Mouse (Mus musculus): ENCODE data around the gene Slc48a1. TPM values are rescaled to one million over a fixed set of nuclear protein-coding genes. Genes with fewer than 3 reads are reported as not detected.
A peak's percentile ranks its signal among the peaks of the same experiment; 100 is the strongest.

Gene Slc48a1
- polyA plus RNA-seq, 1 experiment from 2014 or later = 24.3 TPM

GRCm38 (mm10) chr15:97749841-97750240 is 28.5 kb upstream of the Slc48a1 start:
- no peak overlapping the region for H3K9ac ChIP-seq (ENCODE audit: low read depth, low read length)
- no peak overlapping the region for H3K4me3 ChIP-seq (ENCODE audit: low read depth, low read length)
- no peaks in the 10 kb centered on the region for H3K27me3 ChIP-seq (replicated peaks; ENCODE audit: control insufficient read depth, insufficient read depth, low read length)
- H3K36me3 ChIP-seq (ENCODE audit: control insufficient read depth, insufficient read depth) = no peaks in the 10 kb centered on the region
- no peak overlapping the region for H3K4me2 ChIP-seq (replicated peaks; ENCODE audit: low read depth)
- 84% methylated on average over 13 of the region's 13 CpGs for whole genome bisulfite sequencing
- H3K27ac ChIP-seq (ENCODE audit: low read depth, low read length) = no peak overlapping the region
- H3K4me1 ChIP-seq (replicated peaks; ENCODE audit: control insufficient read depth, insufficient read depth, low read length) = no peaks in the 10 kb centered on the region
- ATAC-seq = no peak
- TF ChIP-seq CTCF (IDR thresholded peaks at IDR 0.05; ENCODE audit: low read depth) = no peak
- H3K9me3 ChIP-seq (ENCODE audit: control insufficient read depth) = no peaks in the 10 kb centered on the region

- no peak overlapping the region for H3K4me2 ChIP-seq (replicated peaks; ENCODE audit: low read depth)
Measured at GRCm38 (mm10) chr15:97750697-97751096, 27.6 kb upstream of the Slc48a1 start.

GRCm38 (mm10) chr15:97751676-97752075 is 26.6 kb upstream of the Slc48a1 start:
- Histone ChIP-seq H3K9ac (ENCODE audit: low read depth, low read length) (no peak overlapping the region), H3K27me3 (replicated peaks; ENCODE audit: control insufficient read depth, insufficient read depth, low read length) (no peaks in the 10 kb centered on the region), H3K36me3 (ENCODE audit: control insufficient read depth, insufficient read depth) (no peaks in the 10 kb centered on the region), H3K4me1 (replicated peaks; ENCODE audit: control insufficient read depth, insufficient read depth, low read length) (no peaks in the 10 kb centered on the region), H3K4me2 (replicated peaks; ENCODE audit: low read depth) (no peak overlapping the region), H3K27ac (ENCODE audit: low read depth, low read length) (no peak overlapping the region), H3K4me3 (ENCODE audit: low read depth, low read length) (no peak overlapping the region), H3K9me3 (ENCODE audit: control insufficient read depth) (no peaks in the 10 kb centered on the region)
- no peak for ATAC-seq
- WGBS = 81% methylated on average over 2 of the region's 2 CpGs
- peak; percentile 71 for TF ChIP-seq CTCF (IDR thresholded peaks at IDR 0.05; ENCODE audit: low read depth)

More at GRCm38 (mm10) chr15:97750697-97751096, 27.6 kb upstream of the Slc48a1 start:
- no peak overlapping the region for H3K9ac ChIP-seq (ENCODE audit: low read depth, low read length)
- H3K9me3 ChIP-seq (ENCODE audit: control insufficient read depth) = no peaks in the 10 kb centered on the region
- H3K4me3 ChIP-seq (ENCODE audit: low read depth, low read length) = no peak overlapping the region
- TF ChIP-seq CTCF (IDR thresholded peaks at IDR 0.05; ENCODE audit: low read depth) = no peak
- no peaks in the 10 kb centered on the region for H3K27me3 ChIP-seq (replicated peaks; ENCODE audit: control insufficient read depth, insufficient read depth, low read length)
- no peaks in the 10 kb centered on the region for H3K4me1 ChIP-seq (replicated peaks; ENCODE audit: control insufficient read depth, insufficient read depth, low read length)
- H3K27ac ChIP-seq (ENCODE audit: low read depth, low read length) = no peak overlapping the region
- H3K36me3 ChIP-seq (ENCODE audit: control insufficient read depth, insufficient read depth) = no peaks in the 10 kb centered on the region
- 23% methylated on average over 12 of the region's 12 CpGs for WGBS
- no peak for ATAC-seq

- H3K27ac ChIP-seq (ENCODE audit: low read depth, low read length) = no peak overlapping the region
- 83% methylated on average over 5 of the region's 5 CpGs for WGBS
- no peaks in the 10 kb centered on the region for H3K36me3 ChIP-seq (ENCODE audit: control insufficient read depth, insufficient read depth)
- no peak for ATAC-seq
- H3K4me3 ChIP-seq (ENCODE audit: low read depth, low read length) = no peak overlapping the region
- no peak overlapping the region for H3K9ac ChIP-seq (ENCODE audit: low read depth, low read length)
- no peaks in the 10 kb centered on the region for H3K27me3 ChIP-seq (replicated peaks; ENCODE audit: control insufficient read depth, insufficient read depth, low read length)
- H3K4me2 ChIP-seq (replicated peaks; ENCODE audit: low read depth) = no peak overlapping the region
- no peaks in the 10 kb centered on the region for H3K9me3 ChIP-seq (ENCODE audit: control insufficient read depth)
- H3K4me1 ChIP-seq (replicated peaks; ENCODE audit: control insufficient read depth, insufficient read depth, low read length) = no peaks in the 10 kb centered on the region
- TF ChIP-seq CTCF (IDR thresholded peaks at IDR 0.05; ENCODE audit: low read depth) = no peak
Measured at GRCm38 (mm10) chr15:97752491-97752890, 25.8 kb upstream of the Slc48a1 start.

- TF ChIP-seq CTCF (IDR thresholded peaks at IDR 0.05; ENCODE audit: low read depth) = no peak
- Histone ChIP-seq H3K27me3 (replicated peaks; ENCODE audit: control insufficient read depth, insufficient read depth, low read length) (no peaks in the 10 kb centered on the region), H3K4me1 (replicated peaks; ENCODE audit: control insufficient read depth, insufficient read depth, low read length) (no peaks in the 10 kb centered on the region), H3K36me3 (ENCODE audit: control insufficient read depth, insufficient read depth) (no peaks in the 10 kb centered on the region), H3K9ac (ENCODE audit: low read depth, low read length) (no peak overlapping the region), H3K4me2 (replicated peaks; ENCODE audit: low read depth) (no peak overlapping the region), H3K4me3 (ENCODE audit: low read depth, low read length) (no peak overlapping the region), H3K9me3 (ENCODE audit: control insufficient read depth) (no peaks in the 10 kb centered on the region), H3K27ac (ENCODE audit: low read depth, low read length) (no peak overlapping the region)
- no peak for ATAC-seq
- WGBS = 49% methylated on average over 6 of the region's 6 CpGs
Measured at GRCm38 (mm10) chr15:97754476-97754875, 23.8 kb upstream of the Slc48a1 start.

- no peaks in the 10 kb centered on the region for H3K4me1 ChIP-seq (replicated peaks; ENCODE audit: control insufficient read depth, insufficient read depth, low read length)
- ATAC-seq = no peak
- H3K9me3 ChIP-seq (ENCODE audit: control insufficient read depth) = no peaks in the 10 kb centered on the region
- H3K27me3 ChIP-seq (replicated peaks; ENCODE audit: control insufficient read depth, insufficient read depth, low read length) = no peaks in the 10 kb centered on the region
- H3K27ac ChIP-seq (ENCODE audit: low read depth, low read length) = no peak overlapping the region
- H3K9ac ChIP-seq (ENCODE audit: low read depth, low read length) = no peak overlapping the region
- no peak overlapping the region for H3K4me2 ChIP-seq (replicated peaks; ENCODE audit: low read depth)
- 58% methylated on average over 8 of the region's 8 CpGs for WGBS
- no peaks in the 10 kb centered on the region for H3K36me3 ChIP-seq (ENCODE audit: control insufficient read depth, insufficient read depth)
- no peak overlapping the region for H3K4me3 ChIP-seq (ENCODE audit: low read depth, low read length)
- TF ChIP-seq CTCF (IDR thresholded peaks at IDR 0.05; ENCODE audit: low read depth) = no peak
Measured at GRCm38 (mm10) chr15:97755361-97755760, 23.0 kb upstream of the Slc48a1 start.

GRCm38 (mm10) chr15:97760006-97760405 is 18.3 kb upstream of the Slc48a1 start:
- Histone ChIP-seq H3K27ac (ENCODE audit: low read depth, low read length) (no peak overlapping the region), H3K27me3 (replicated peaks; ENCODE audit: control insufficient read depth, insufficient read depth, low read length) (0 out of 2 replicates have a peak, but pooled peaks cover 3% of the 10 kb centered on the region), H3K4me3 (ENCODE audit: low read depth, low read length) (no peak overlapping the region), H3K36me3 (ENCODE audit: control insufficient read depth, insufficient read depth) (no peaks in the 10 kb centered on the region), H3K4me1 (replicated peaks; ENCODE audit: control insufficient read depth, insufficient read depth, low read length) (no peaks in the 10 kb centered on the region), H3K9ac (ENCODE audit: low read depth, low read length) (no peak overlapping the region), H3K9me3 (ENCODE audit: control insufficient read depth) (no peaks in the 10 kb centered on the region), H3K4me2 (replicated peaks; ENCODE audit: low read depth) (no peak overlapping the region)
- TF ChIP-seq CTCF (IDR thresholded peaks at IDR 0.05; ENCODE audit: low read depth) = no peak
- 88% methylated on average over 9 of the region's 9 CpGs for WGBS
- no peak for ATAC-seq

Measured in intestine, postnatal 0 days (tissue).